Mouse (Mus musculus) mouse embryonic stem cell (cell line): Measurements from ENCODE around the gene Lrrfip1.

Experiments used
- in situ Hi-C, 2 experiments: fragments of 300-500 bp; cut with MboI; formaldehyde crosslinking; loops; 1 replicate in 1 of 2; 3 replicates in 1 of 2; pipeline ENCODE4 v1.14.3; 2019 to 2020; ENCODE audit warnings: low sequenced_read_pairs in 2 of 2, low pct_unique_long_range_greater_than_20kb in 1 of 2, mixed read lengths in 1 of 2; ENCODE audit not compliant: unreplicated experiment in 1 of 2

Lrrfip1 gene

DNA sequence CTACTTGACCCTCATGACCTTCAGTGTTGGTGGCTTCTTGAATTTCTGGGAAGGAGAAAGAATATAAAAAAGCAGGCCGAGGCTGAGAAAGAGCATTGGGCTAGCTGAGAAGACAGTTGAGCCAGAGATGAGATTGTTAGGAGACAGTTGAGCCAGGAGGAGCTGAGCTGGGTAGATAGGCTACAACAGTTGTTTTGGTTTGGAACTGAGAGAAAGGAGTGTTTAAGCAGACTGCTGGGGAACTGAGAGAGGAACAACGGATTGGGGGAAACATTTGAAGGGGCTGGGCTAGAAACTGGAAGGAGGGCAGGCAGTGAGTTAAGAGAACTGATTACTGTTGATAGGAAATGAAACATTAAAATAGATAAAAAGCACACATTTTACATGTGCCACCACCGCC, 177.5 kb downstream of the Lrrfip1 start:
- in situ Hi-C loops = no loop called here

DNA sequence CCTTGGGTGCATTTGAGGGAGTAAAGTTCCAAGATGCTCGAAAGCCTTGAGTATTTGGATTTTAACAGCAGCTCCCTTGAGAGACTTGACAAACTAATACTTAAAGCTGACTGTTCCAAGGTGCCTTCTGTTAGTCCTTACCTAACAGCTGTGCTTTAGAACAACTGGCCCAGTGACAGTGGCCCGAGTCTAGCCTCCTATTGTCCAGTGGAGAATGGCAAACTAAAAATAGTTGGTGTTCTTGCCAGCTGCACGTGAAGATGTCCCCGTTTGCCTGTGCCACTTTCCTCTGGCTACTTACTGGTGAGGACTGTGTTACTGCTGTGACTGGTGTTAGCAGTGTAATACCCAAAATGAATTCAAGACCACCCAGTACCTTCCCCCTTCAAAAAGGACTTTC, 178.3 kb downstream of the Lrrfip1 start:
- in situ Hi-C loops = no loop called here
